Mouse (Mus musculus) layer of hippocampus, adult 18-20 months (tissue): ENCODE results near the gene Tdpoz5. TPM values are rescaled to one million over a fixed set of nuclear protein-coding genes. Genes with fewer than 3 reads are reported as not detected.
"Not testable (repeated sequence)": the region's sequence is repeated elsewhere in the genome, so short reads cannot be mapped to it uniquely, and the experiment has no call there.

Experiments used
- DNase-seq, 2 experiments: peaks; one replicate each; pipeline ENCODE4 v3.0.0; 2022; ENCODE audit warnings: low spot score in 2 of 2
- long read RNA-seq: library from polyadenylated mRNA; stranded (forward); transcript quantifications from one replicate; pipeline ENCODE4 v2.0.0, GENCODE M21; 2021
- total RNA-seq, 2 experiments: library from RNA; stranded (reverse); gene quantifications; 2 replicates each; pipeline ENCODE4 v1.2.3; 2021

Tdpoz5 gene
- not detected for total RNA-seq
- long read RNA-seq = 0 reads

DNA sequence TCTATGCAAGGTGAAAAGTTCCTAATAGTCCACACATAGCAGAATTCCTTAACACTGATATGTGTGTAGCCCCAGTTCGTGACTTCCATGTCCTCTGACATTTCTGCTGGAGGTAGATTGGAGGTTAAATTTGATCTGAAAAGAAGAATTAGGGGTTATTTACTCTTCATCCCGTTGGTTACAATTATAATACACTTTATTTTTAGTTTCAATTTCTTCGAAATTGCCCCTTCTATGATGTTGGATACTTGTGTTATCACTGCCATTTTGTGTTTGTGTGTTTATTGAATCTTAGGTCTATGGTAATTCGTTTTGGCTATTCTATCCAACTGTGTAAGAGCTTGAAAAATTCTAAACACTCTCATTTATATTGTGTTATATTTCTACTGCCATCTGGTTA lies at the start of gene Tdpoz5:
Gene Tdpoz5 (minus strand): TSS at position 101 of the 400 bp plus-strand sequence.
- not testable (repeated sequence) for DNase-seq

DNA sequence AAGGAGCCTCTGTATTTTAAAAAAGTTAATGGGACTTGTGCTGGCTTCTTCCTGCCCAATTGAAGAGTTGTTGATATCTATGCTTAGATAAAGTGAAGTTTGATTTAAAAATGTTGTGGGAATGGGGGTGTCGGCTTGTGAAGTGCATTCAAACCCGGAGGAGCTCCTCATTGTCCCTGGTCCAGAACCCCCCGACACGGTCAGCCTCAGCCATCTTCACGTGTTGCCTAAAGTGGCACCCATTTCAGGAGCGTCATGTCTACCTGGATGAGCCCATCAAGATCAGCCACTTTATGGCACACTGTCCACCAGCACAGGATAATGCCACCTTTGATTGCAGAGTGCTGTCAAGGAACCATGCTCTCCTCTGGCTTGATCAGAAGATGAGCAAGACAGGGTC lies 7.8 kb upstream of the Tdpoz5 start:
- not testable (repeated sequence) for DNase-seq

DNA sequence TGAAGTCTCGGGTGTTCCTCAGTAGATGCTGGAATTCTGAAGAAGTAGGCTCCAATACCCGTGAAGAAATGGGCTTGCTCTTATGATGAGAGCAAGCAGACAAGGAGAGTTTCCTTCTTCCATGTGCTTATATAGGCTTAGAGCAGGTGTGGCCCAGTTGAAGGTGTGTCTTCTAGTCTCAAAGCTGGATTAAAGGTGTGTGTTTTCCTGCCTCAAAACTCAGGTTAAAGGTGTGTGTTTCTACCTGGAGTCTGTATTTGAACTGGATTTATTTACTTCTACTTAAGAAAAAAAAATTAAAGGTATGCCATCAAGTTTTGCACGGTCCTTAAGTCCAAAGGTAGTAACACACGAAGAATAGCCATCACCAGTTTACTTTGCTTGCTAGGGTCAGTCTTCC lies 17.7 kb downstream of the Tdpoz5 start, which contains the start of gene Gm9117:
Gene Gm9117 (minus strand): TSS at position 101 of the 400 bp plus-strand sequence.
- not testable (repeated sequence) for DNase-seq

DNA sequence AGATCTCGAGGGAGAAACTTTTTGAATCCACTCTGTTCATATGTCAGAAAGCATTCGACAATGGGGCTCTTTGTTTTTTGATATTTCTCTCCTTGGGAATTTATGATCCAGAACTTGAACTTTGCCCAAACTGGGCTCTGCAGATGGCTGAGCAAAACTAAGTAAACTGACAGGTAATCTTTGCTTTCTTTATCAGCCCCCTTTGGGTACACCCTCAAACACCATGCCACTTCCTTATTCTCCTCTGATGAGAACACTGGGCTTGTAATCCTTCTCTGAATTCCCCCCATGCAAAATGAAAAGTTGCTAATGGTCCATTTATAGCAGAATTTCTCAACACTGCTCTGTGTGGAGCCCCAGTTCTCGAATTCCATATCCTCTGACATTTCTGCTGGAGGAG lies 22.7 kb downstream of the Tdpoz5 start:
- not testable (repeated sequence) for DNase-seq

Other genes starting within 250 kb of the Tdpoz5 start
- not detected for gene Gm5773, start 188.3 kb downstream of the Tdpoz5 start, total RNA-seq
- not detected for gene Tdpoz4, start 164.9 kb downstream of the Tdpoz5 start, total RNA-seq
- not detected for gene Tdpoz3, start 135.3 kb downstream of the Tdpoz5 start, total RNA-seq
- gene Gm9117, start 17.8 kb downstream of the Tdpoz5 start, total RNA-seq = not detected
- gene Gm9125, start 93.6 kb upstream of the Tdpoz5 start, total RNA-seq = not detected
- gene Gm10697, start 111.3 kb upstream of the Tdpoz5 start, total RNA-seq = not detected
- not detected for gene Gm10696, start 216.9 kb upstream of the Tdpoz5 start, total RNA-seq
- gene Gm5286, start 235.4 kb upstream of the Tdpoz5 start, total RNA-seq = not detected